Mouse (Mus musculus) kidney, postnatal 10 days (tissue): ENCODE results near the gene Trarg1.

Source experiments
- DNase-seq: peaks from one replicate; pipeline ENCODE4 v3.0.0; 2021; ENCODE audit warnings: mixed read lengths

Trarg1 gene

DNA sequence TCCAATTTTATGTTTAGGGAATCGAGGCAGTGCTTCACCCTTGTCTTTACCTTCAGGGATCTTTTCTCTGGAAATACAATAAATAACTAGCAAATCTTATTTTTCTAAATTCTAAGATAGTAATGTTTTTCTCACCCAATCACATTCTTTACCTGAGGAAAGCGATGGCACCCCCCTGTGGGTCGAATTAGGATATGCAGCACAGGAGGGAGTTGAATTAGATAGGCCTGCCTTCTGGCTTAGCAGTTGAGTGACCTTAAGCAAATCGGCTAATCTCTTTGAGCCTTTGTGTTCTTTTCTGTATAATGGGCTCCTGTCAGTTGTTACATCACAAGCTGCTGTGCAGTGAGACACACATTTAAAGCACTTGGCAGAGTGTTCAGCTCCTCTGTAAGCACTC is 4.9 kb upstream of the Trarg1 start:
- DNase-seq, result no peak

- DNase-seq, result no peak
Measured at GRCm38 (mm10) chr11:76685604-76686003, 6.0 kb downstream of the Trarg1 start.

DNA sequence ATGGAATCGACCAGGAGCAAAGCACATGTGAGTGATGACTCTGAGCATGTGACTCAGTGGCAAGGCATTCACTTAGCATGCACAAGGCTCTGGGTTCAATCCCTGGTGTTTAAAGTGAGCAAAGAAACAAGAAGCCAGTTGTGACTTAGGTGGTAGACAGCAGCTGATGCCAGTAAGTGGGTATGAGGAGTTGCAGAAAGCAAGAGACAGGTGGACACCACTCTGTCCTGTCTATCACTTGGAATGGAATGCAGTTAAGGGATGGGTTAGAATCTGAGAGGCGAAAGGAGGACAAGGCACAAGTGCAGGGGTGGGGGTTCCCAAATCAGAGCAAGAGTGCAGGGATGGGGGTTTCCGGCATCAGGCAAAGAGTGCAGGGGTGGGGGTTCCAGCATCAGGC is 12.5 kb downstream of the Trarg1 start:
- no peak for DNase-seq

- DNase-seq, result no peak
Measured at GRCm38 (mm10) chr11:76695810-76696209, 16.2 kb downstream of the Trarg1 start.

GRCm38 (mm10) chr11:76699626-76700025 is 20.0 kb downstream of the Trarg1 start:
- no peak for DNase-seq

GRCm38 (mm10) chr11:76707656-76708055 is 28.0 kb downstream of the Trarg1 start:
- DNase-seq, result no peak

DNA sequence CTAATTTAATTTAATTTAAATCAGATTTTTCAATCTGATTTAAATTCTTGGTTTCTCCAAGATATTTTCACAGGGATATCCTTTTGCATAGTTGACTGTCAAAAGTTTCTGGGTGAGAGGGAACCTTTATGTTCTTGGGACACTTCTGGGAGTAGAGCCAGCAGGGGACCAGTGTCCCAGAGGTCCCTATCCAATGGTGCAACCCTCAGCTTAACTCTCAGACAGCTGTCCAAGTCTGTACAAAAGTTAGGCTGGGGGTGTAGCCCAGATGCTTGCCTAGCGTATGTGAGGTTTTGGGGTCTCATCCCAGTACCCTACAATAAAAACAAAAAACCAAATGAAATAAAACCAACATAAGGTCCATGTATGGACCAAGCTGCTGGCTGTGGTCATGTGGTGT is 28.5 kb downstream of the Trarg1 start:
- DNase-seq, result no peak

- DNase-seq, result peak; percentile 27
Measured at GRCm38 (mm10) chr11:76708881-76709280, 29.3 kb downstream of the Trarg1 start.

GRCm38 (mm10) chr11:76709625-76710452 is 30.2 kb downstream of the Trarg1 start:
- peak; percentile 54 for DNase-seq

DNA sequence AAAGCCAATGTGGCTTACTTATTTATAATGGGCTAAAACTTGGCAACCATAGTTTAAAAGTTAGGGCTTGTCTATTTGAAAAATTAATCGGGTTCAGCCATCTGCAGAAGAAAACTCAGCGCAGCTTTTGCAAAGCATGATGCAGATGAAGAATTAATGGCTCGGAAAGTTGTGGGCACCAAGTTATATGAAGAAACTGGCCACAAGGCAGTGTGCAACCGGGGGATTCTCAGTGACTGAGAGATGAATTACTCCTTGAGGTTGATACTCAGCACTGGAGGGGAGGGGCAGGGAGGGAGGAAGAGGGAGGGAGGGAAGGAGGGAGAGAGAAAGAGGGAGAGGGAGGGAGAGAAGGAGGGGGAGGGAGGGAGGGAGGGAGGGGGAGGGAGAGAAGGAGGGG is 37.4 kb downstream of the Trarg1 start:
- DNase-seq, result no peak

DNA sequence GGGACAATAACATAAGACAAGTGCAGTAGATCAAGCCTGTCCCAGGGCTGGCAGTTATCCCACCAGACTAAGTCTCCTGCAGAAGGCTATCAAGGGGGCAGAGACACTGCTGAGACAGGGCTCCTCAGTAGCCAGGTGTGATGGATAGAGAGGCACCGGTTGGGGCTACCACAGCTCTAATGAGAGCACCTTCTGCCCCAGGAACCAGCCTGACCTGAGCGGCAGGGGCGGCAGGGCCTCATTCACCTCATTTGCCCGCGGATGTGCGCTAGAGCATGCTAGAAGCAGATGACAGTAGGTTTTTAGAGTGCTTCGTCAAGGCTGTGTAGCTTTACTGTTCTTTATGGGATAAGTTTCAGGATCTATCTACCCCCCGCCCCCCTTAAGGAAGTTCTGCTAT is 44.3 kb downstream of the Trarg1 start:
- no peak for DNase-seq

- DNase-seq, result no peak
Measured at GRCm38 (mm10) chr11:76728093-76728492, 48.5 kb downstream of the Trarg1 start.

DNA sequence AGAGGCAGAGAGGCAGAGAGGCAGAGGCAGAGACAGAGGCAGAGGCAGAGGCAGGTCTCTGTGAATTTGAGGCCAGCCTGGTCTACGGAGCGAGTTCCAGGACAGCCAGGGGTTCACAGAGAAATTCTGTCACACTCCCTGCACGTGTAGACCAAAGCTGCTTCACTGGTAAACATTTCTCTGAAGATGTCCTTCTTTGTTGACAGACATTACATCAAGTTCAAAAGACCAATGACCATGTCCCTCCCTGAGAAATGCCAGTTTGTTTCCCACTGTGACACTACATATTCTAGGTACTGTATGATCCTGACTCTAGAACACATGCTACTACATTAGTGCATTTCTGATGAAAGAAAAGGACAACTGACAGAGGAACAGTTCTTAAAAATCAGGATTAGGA is 51.0 kb downstream of the Trarg1 start:
- no peak for DNase-seq

GRCm38 (mm10) chr11:76734560-76734959 is 55.0 kb downstream of the Trarg1 start:
- no peak for DNase-seq

- DNase-seq, result no peak
Measured at GRCm38 (mm10) chr11:76735753-76736324, 56.2 kb downstream of the Trarg1 start.

GRCm38 (mm10) chr11:76739125-76739524 is 59.5 kb downstream of the Trarg1 start:
- DNase-seq, result peak; percentile 51

- no peak for DNase-seq
Measured at GRCm38 (mm10) chr11:76742511-76742910, 62.9 kb downstream of the Trarg1 start.

DNA sequence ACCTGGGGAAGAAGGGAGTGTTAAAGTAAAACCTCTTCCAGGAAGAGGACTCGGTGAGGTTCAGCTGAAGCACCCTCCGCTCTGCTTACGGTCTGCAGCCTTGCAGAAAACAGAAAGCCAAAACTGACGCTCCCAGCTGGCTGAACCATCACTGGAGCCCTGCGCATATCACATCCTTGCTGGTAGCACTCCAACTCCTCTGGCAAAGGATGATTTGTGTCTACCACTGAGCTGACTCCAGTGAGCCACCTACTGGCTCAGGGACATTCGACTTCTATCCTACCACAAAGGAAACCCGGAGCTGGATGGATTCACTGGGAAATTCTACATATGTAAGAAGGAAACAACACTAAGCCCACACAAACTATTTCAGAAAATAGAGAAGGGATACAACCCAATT is 64.9 kb downstream of the Trarg1 start:
- peak; percentile 56 for DNase-seq

- no peak for DNase-seq
Measured at GRCm38 (mm10) chr11:76745921-76746320, 66.3 kb downstream of the Trarg1 start.
